Mouse (Mus musculus) lung, adult 2 months (tissue): ENCODE results near the gene Ptprt.

ENCODE experiments used
- CTCF ChIP-seq: fragments of 200-500 bp; IDR thresholded peaks from 2 replicates; pipeline ENCODE4 v1.5.1; 2011; ENCODE audit warnings: mild to moderate bottlenecking, low read length, control low read depth; ENCODE audit not compliant: insufficient read depth
- POLR2A ChIP-seq: fragments of 200-500 bp; IDR thresholded peaks from 2 replicates; pipeline ENCODE4 v1.6.1; 2011; ENCODE audit warnings: low read depth, mild to moderate bottlenecking, control low read depth, low read length, borderline replicate concordance; ENCODE audit errors: extremely low read depth

- no peak for TF ChIP-seq POLR2A
- no peak for TF ChIP-seq CTCF
Measured at GRCm38 (mm10) chr2:162411014-162411413, 249.9 kb downstream of the Ptprt start.
